Mouse (Mus musculus) kidney, postnatal 0 days (tissue): ENCODE measurements around the gene 4930451I11Rik. TPM values are rescaled to one million over a fixed set of nuclear protein-coding genes. Genes with fewer than 3 reads are reported as not detected.

ENCODE experiments used
- ATAC-seq: fragments of 200-750 bp; cut with Nextera tagmentation; replicated peaks from 2 replicates; pipeline ENCODE4 v1.8.0; 2017; ENCODE audit warnings: low read depth, moderate number of reproducible peaks, moderate TSS enrichment, moderate library complexity; ENCODE audit not compliant: low FRiP score
- DNase-seq: peaks from one replicate; pipeline ENCODE4 v3.0.0-alpha.2; 2016; ENCODE audit warnings: low spot score
- H3K27ac ChIP-seq: fragments of 300-500 bp; sonication (generic); 2 replicates; pipeline ENCODE4 v1.5.1; 2014; ENCODE audit warnings: mild to moderate bottlenecking
- H3K27me3 ChIP-seq: fragments of 300-500 bp; sonication (generic); 2 replicates; pipeline ENCODE4 v1.6.1; 2014; ENCODE audit warnings: low read length, mixed read lengths; ENCODE audit not compliant: insufficient read depth
- H3K36me3 ChIP-seq: fragments of 300-500 bp; sonication (generic); 2 replicates; pipeline ENCODE4 v1.6.1; 2014; ENCODE audit warnings: low read length, mixed read lengths; ENCODE audit not compliant: insufficient read depth
- H3K4me1 ChIP-seq: fragments of 300-500 bp; sonication (generic); replicated peaks from 2 replicates; pipeline ENCODE4 v1.6.1; 2014; ENCODE audit warnings: antibody characterized with exemption, low read length, mixed read lengths; ENCODE audit not compliant: insufficient read depth
- H3K4me2 ChIP-seq: fragments of 300-500 bp; sonication (generic); 2 replicates; pipeline ENCODE4 v1.6.1; 2014; ENCODE audit warnings: mild to moderate bottlenecking, low read length, moderate library complexity, mixed read lengths
- H3K4me3 ChIP-seq: fragments of 300-500 bp; sonication (generic); replicated peaks from 2 replicates; pipeline ENCODE4 v1.5.1; 2014; ENCODE audit warnings: low read depth, low read length
- H3K9ac ChIP-seq: fragments of 300-500 bp; sonication (generic); 2 replicates; pipeline ENCODE4 v1.6.1; 2014; ENCODE audit warnings: low read depth, low read length
- H3K9me3 ChIP-seq: fragments of 300-500 bp; sonication (generic); replicated peaks from 2 replicates; pipeline ENCODE4 v1.6.1; 2016; ENCODE audit warnings: low read length, inconsistent platforms, mixed read lengths
- CTCF ChIP-seq: IDR thresholded peaks from 2 replicates; pipeline ENCODE4 v1.5.1; 2016; ENCODE audit warnings: antibody characterized with exemption, low read depth, mild to moderate bottlenecking, moderate library complexity
- WGBS: fragments of 180-500 bp; shearing (Covaris S2); extraction: QIAGEN DNeasy Blood & Tissue Kit; methylation state at CpG from one replicate; pipeline ENCODE4 v1.1.7; 2014; 5-methylcytosine and 5-hydroxymethylcytosine counted together
- polyA plus RNA-seq: library from polyadenylated mRNA; unstranded; fragments of >200 nt; fragmentation: Nextera tagmentation; extraction: Ambion mirVana; gene quantifications from 2 replicates; pipeline ENCODE4 v1.2.1, GENCODE M21; 2015

Gene 4930451I11Rik
- 0.37 TPM in 1 of 2 replicates, not detected in the other for polyA plus RNA-seq

- H3K36me3 ChIP-seq: no peaks in the 10 kb centered on the region
- no peaks in the 10 kb centered on the region; the same call in 1 of the 2 replicates for H3K4me1 ChIP-seq
- H3K4me3 ChIP-seq: peak within 1 kb of the TSS; percentile 31; the same call in 1 of the 2 replicates
- H3K27me3 ChIP-seq: no peaks in the 10 kb centered on the region
- ATAC-seq: no peak
- 0 out of 2 replicates have a peak within 1 kb of the TSS, but pooled peaks have one; percentile 37 for H3K9ac ChIP-seq
- peak within 1 kb of the TSS; percentile 55 for H3K4me2 ChIP-seq
- no peak for TF ChIP-seq CTCF
- 0 out of 2 replicates have a peak within 1 kb of the TSS, but pooled peaks have one; percentile 25 for H3K27ac ChIP-seq
- WGBS: 56% methylated on average over 5 of the region's 5 CpGs
- no peaks in the 10 kb centered on the region for H3K9me3 ChIP-seq
- no peak for DNase-seq
Observed at GRCm38 (mm10) chr7:126831539-126831938, at the start of gene 4930451I11Rik. Gene 4930451I11Rik, minus strand, starts transcription at chr7:126831639.

GRCm38 (mm10) chr7:126881040-126881439, 49.6 kb upstream of the 4930451I11Rik start:
- Histone ChIP-seq H3K36me3 (peaks cover 41% of the 10 kb centered on the region), H3K4me1 (peaks cover 4% of the 10 kb centered on the region), H3K9me3 (no peaks in the 10 kb centered on the region), H3K4me3 (no peak overlapping the region), H3K4me2 (peak overlapping the region; percentile 99), H3K27me3 (no peaks in the 10 kb centered on the region), H3K27ac (peak overlapping the region; percentile 81), H3K9ac (peak overlapping the region; percentile 40; the same call in 1 of the 2 replicates)
- no peak for ATAC-seq
- TF ChIP-seq CTCF: no peak
- 67% methylated on average over 6 of the region's 6 CpGs for WGBS
- DNase-seq: peak; percentile 58

GRCm38 (mm10) chr7:126877239-126877638, 45.8 kb upstream of the 4930451I11Rik start:
- ATAC-seq (no peak), DNase-seq (no peak)
- Histone ChIP-seq H3K4me1 (peaks cover 4% of the 10 kb centered on the region; the same call in 1 of the 2 replicates), H3K36me3 (peaks cover 78% of the 10 kb centered on the region), H3K27ac (no peak overlapping the region), H3K9me3 (no peaks in the 10 kb centered on the region), H3K9ac (no peak overlapping the region), H3K4me2 (no peak overlapping the region), H3K27me3 (no peaks in the 10 kb centered on the region), H3K4me3 (no peak overlapping the region)
- 92% methylated on average over 1 of the region's 1 CpGs for WGBS
- no peak for TF ChIP-seq CTCF

GRCm38 (mm10) chr7:126870520-126870891, 39.1 kb upstream of the 4930451I11Rik start:
- Histone ChIP-seq H3K9ac (no peak overlapping the region), H3K9me3 (no peaks in the 10 kb centered on the region), H3K36me3 (peaks cover 92% of the 10 kb centered on the region), H3K27ac (no peak overlapping the region), H3K27me3 (no peaks in the 10 kb centered on the region), H3K4me2 (no peak overlapping the region), H3K4me3 (no peak overlapping the region), H3K4me1 (no peaks in the 10 kb centered on the region)
- TF ChIP-seq CTCF: no peak
- DNase-seq (no peak), ATAC-seq (no peak; the same call in 1 of the 2 replicates)
- WGBS: 98% methylated on average over 2 of the region's 2 CpGs

- Histone ChIP-seq H3K36me3 (peaks cover 91% of the 10 kb centered on the region), H3K27me3 (no peaks in the 10 kb centered on the region), H3K4me1 (no peaks in the 10 kb centered on the region), H3K4me2 (no peak overlapping the region), H3K9ac (no peak overlapping the region), H3K27ac (no peak overlapping the region), H3K9me3 (no peaks in the 10 kb centered on the region), H3K4me3 (no peak overlapping the region)
- WGBS: 89% methylated on average over 23 of the region's 23 CpGs
- DNase-seq: no peak
- ATAC-seq: no peak
- TF ChIP-seq CTCF: no peak
Observed at GRCm38 (mm10) chr7:126869780-126870519, 38.5 kb upstream of the 4930451I11Rik start.

- H3K36me3 ChIP-seq: peaks cover 80% of the 10 kb centered on the region
- no peaks in the 10 kb centered on the region for H3K9me3 ChIP-seq
- no peak overlapping the region for H3K4me2 ChIP-seq
- WGBS: 88% methylated on average over 12 of the region's 12 CpGs
- no peak overlapping the region for H3K27ac ChIP-seq
- ATAC-seq: no peak
- H3K4me3 ChIP-seq: no peak overlapping the region
- no peak for TF ChIP-seq CTCF
- no peak for DNase-seq
- peaks cover 3% of the 10 kb centered on the region; the same call in 1 of the 2 replicates for H3K4me1 ChIP-seq
- H3K27me3 ChIP-seq: no peaks in the 10 kb centered on the region
- no peak overlapping the region for H3K9ac ChIP-seq
Observed at GRCm38 (mm10) chr7:126868003-126868402, 36.6 kb upstream of the 4930451I11Rik start.
